Mouse (Mus musculus): ENCODE measurements around the gene Aoc3. TPM values are rescaled to one million over a fixed set of nuclear protein-coding genes. Genes with fewer than 3 reads are reported as not detected.
"Not testable (repeated sequence)": the region's sequence is repeated elsewhere in the genome, so short reads cannot be mapped to it uniquely, and the experiment has no call there.

Gene Aoc3
- polyA plus RNA-seq, 1 experiment from 2014 or later: 0.04 TPM

GRCm38 (mm10) chr11:101312150-101312549 lies 18.3 kb upstream of the Aoc3 start:
- no peak overlapping the region for H3K27ac ChIP-seq (replicated peaks)
- H3K4me3 ChIP-seq: no peak overlapping the region
- H3K9me3 ChIP-seq: no peaks in the 10 kb centered on the region
- DNase-seq (ENCODE audit: low spot score): no peak
- WGBS: 82% methylated on average over 3 of the region's 3 CpGs
- H3K4me1 ChIP-seq: peaks cover 9% of the 10 kb centered on the region
- no peaks in the 10 kb centered on the region for H3K27me3 ChIP-seq (replicated peaks; ENCODE audit: low read depth, poor library complexity, severe bottlenecking)
- no peaks in the 10 kb centered on the region for H3K36me3 ChIP-seq (replicated peaks)

DNA sequence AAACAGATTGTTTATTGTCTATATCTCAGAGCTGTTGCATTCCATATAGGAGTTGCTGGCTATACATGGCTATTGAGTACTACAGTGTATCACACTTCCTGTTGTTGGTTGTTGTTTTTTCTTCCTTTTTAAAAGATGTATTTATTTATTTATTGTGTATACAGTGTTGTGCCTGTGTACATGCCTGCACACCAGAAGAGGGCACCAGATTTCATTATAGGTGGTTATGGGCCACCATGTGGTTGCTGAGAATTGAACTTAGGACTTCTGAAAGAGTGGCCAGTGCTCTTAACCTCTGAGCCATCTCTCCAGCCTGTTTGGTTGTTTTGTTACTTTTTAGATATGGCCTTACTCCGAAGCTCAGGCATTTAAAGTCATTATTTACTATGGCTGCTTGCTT lies 15.8 kb upstream of the Aoc3 start:
- Histone ChIP-seq H3K9me3 (no peaks in the 10 kb centered on the region), H3K27ac (replicated peaks) (no peak overlapping the region), H3K36me3 (replicated peaks) (peaks cover 22% of the 10 kb centered on the region), H3K27me3 (replicated peaks; ENCODE audit: low read depth, poor library complexity, severe bottlenecking) (no peaks in the 10 kb centered on the region), H3K4me1 (peaks cover 17% of the 10 kb centered on the region), H3K4me3 (no peak overlapping the region)
- DNase-seq (ENCODE audit: low spot score): no peak
- 92% methylated on average over 1 of the region's 1 CpGs for WGBS

GRCm38 (mm10) chr11:101315082-101315650 lies 15.2 kb upstream of the Aoc3 start:
- H3K27me3 ChIP-seq (replicated peaks; ENCODE audit: low read depth, poor library complexity, severe bottlenecking): no peaks in the 10 kb centered on the region
- DNase-seq (ENCODE audit: low spot score): no peak
- WGBS: 86% methylated on average over 8 of the region's 8 CpGs
- peaks cover 17% of the 10 kb centered on the region for H3K4me1 ChIP-seq
- H3K9me3 ChIP-seq: no peaks in the 10 kb centered on the region
- H3K27ac ChIP-seq (replicated peaks): peak overlapping the region; percentile 92
- peak overlapping the region; percentile 99 for H3K4me3 ChIP-seq
- H3K36me3 ChIP-seq (replicated peaks): peaks cover 28% of the 10 kb centered on the region

GRCm38 (mm10) chr11:101315665-101316500 lies 14.5 kb upstream of the Aoc3 start, which contains the start of gene Psme3:
Gene Psme3 (plus strand): TSS chr11:101316213.
- Histone ChIP-seq H3K4me3 (peak within 1 kb of the TSS; percentile 99), H3K27me3 (replicated peaks; ENCODE audit: low read depth, poor library complexity, severe bottlenecking) (no peaks in the 10 kb centered on the region), H3K9me3 (no peaks in the 10 kb centered on the region), H3K27ac (replicated peaks) (peak within 1 kb of the TSS; percentile 92), H3K4me1 (peaks cover 17% of the 10 kb centered on the region), H3K36me3 (replicated peaks) (peaks cover 35% of the 10 kb centered on the region)
- DNase-seq (ENCODE audit: low spot score): peak; percentile 95
- under 1% methylated on average over 62 of the region's 62 CpGs for WGBS

DNA sequence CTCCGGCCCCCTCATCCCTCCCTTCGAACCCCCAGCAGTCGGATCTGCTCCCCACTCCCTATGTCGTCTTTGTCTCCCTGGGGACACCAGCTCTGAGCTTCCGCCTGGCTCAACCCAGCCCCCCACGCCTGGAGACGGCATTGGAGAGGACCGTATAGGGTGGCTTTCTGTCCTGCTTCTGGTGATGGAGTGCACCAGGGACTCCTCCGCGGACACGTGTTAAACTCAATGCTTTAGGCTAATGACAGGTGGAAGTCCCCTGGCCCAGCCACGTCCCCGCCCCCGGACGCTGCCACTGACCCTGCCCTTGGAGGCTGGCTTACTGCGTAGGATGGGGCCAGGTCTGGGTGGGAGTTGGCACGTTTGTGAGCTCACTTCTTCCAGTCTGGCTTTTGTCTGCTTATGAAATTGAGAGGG lies 13.9 kb upstream of the Aoc3 start:
- under 1% methylated on average over 17 of the region's 17 CpGs for WGBS
- peak; percentile 42 for DNase-seq (ENCODE audit: low spot score)
- peaks cover 17% of the 10 kb centered on the region for H3K4me1 ChIP-seq

GRCm38 (mm10) chr11:101323609-101324008 lies 6.8 kb upstream of the Aoc3 start:
- peak; percentile 76 for DNase-seq (ENCODE audit: low spot score)
- Histone ChIP-seq H3K27ac (replicated peaks) (no peak overlapping the region), H3K9me3 (no peaks in the 10 kb centered on the region), H3K4me1 (no peaks in the 10 kb centered on the region), H3K27me3 (replicated peaks; ENCODE audit: low read depth, poor library complexity, severe bottlenecking) (no peaks in the 10 kb centered on the region), H3K36me3 (replicated peaks) (peaks cover 86% of the 10 kb centered on the region), H3K4me3 (no peak overlapping the region)
- 23% methylated on average over 4 of the region's 4 CpGs for WGBS

More for the DNA sequence above, 13.9 kb upstream of the Aoc3 start:
- Histone ChIP-seq H3K27ac (replicated peaks) (peak overlapping the region; percentile 92), H3K9me3 (no peaks in the 10 kb centered on the region), H3K4me3 (peak overlapping the region; percentile 99), H3K36me3 (replicated peaks) (peaks cover 42% of the 10 kb centered on the region), H3K27me3 (replicated peaks; ENCODE audit: low read depth, poor library complexity, severe bottlenecking) (no peaks in the 10 kb centered on the region)

DNA sequence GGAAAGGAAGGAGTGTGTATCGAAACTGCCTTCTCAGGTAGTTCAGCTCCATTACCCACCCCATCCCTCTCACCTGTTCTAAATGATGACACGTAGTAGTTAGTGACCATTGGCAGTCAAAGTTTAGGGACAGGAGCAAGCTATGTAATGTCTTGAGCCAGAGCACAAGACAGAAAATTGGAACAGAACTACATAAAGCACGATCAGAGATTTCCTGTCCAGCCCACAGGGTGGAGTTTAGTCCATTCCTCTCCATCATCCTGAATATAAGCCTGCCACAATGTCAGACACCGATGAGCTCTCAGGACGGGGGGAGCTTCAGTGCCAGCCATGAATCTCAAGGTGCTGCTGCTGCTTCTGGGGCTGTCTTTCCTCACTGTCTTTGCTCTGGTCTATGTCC lies 5.6 kb upstream of the Aoc3 start, which contains the start of gene Aoc2:
Aoc2 (plus strand) TSS at position 301 of the 400 bp plus-strand sequence.
- Histone ChIP-seq H3K9me3 (no peaks in the 10 kb centered on the region), H3K36me3 (replicated peaks) (peaks cover 79% of the 10 kb centered on the region), H3K27me3 (replicated peaks; ENCODE audit: low read depth, poor library complexity, severe bottlenecking) (no peaks in the 10 kb centered on the region), H3K4me3 (no peak within 1 kb of the TSS), H3K4me1 (no peaks in the 10 kb centered on the region), H3K27ac (replicated peaks) (no peak within 1 kb of the TSS)
- 96% methylated on average over 5 of the region's 5 CpGs for WGBS
- no peak for DNase-seq (ENCODE audit: low spot score)

- not testable (repeated sequence) for H3K27ac ChIP-seq (replicated peaks); H3K4me1 ChIP-seq; H3K27me3 ChIP-seq (replicated peaks; ENCODE audit: low read depth, poor library complexity, severe bottlenecking); H3K9me3 ChIP-seq; H3K4me3 ChIP-seq; DNase-seq (ENCODE audit: low spot score)
- WGBS: 93% methylated on average over 11 of the region's 11 CpGs
- H3K36me3 ChIP-seq (replicated peaks): peaks cover 75% of the 10 kb centered on the region
Observed at GRCm38 (mm10) chr11:101325201-101325600, 5.2 kb upstream of the Aoc3 start.

- H3K4me3 ChIP-seq: no peak overlapping the region
- 87% methylated on average over 11 of the region's 11 CpGs for WGBS
- H3K27ac ChIP-seq (replicated peaks): no peak overlapping the region
- peaks cover 66% of the 10 kb centered on the region for H3K36me3 ChIP-seq (replicated peaks)
- no peak for DNase-seq (ENCODE audit: low spot score)
- 0 out of 2 replicates have a peak, but pooled peaks cover 6% of the 10 kb centered on the region for H3K4me1 ChIP-seq
- no peaks in the 10 kb centered on the region for H3K27me3 ChIP-seq (replicated peaks; ENCODE audit: low read depth, poor library complexity, severe bottlenecking)
- H3K9me3 ChIP-seq: no peaks in the 10 kb centered on the region
Observed at GRCm38 (mm10) chr11:101326147-101326546, 4.3 kb upstream of the Aoc3 start.

GRCm38 (mm10) chr11:101327311-101327710 lies 3.1 kb upstream of the Aoc3 start:
- Histone ChIP-seq H3K4me3 (no peak overlapping the region), H3K9me3 (no peaks in the 10 kb centered on the region), H3K4me1 (0 out of 2 replicates have a peak, but pooled peaks cover 6% of the 10 kb centered on the region), H3K27me3 (replicated peaks; ENCODE audit: low read depth, poor library complexity, severe bottlenecking) (no peaks in the 10 kb centered on the region), H3K36me3 (replicated peaks) (peaks cover 54% of the 10 kb centered on the region), H3K27ac (replicated peaks) (no peak overlapping the region)
- no peak for DNase-seq (ENCODE audit: low spot score)
- WGBS: 56% methylated on average over 3 of the region's 3 CpGs

GRCm38 (mm10) chr11:101328941-101329635 lies 1.3 kb upstream of the Aoc3 start:
- 85% methylated on average over 6 of the region's 6 CpGs for WGBS
- no peak for DNase-seq (ENCODE audit: low spot score)
- peaks cover 36% of the 10 kb centered on the region for H3K36me3 ChIP-seq (replicated peaks)

GRCm38 (mm10) chr11:101330961-101331360 lies 556 bp downstream of the Aoc3 start:
- DNase-seq (ENCODE audit: low spot score); H3K9me3 ChIP-seq; H3K27me3 ChIP-seq (replicated peaks; ENCODE audit: low read depth, poor library complexity, severe bottlenecking); H3K4me3 ChIP-seq; H3K27ac ChIP-seq (replicated peaks): not testable (repeated sequence)
- H3K36me3 ChIP-seq (replicated peaks): peaks cover 17% of the 10 kb centered on the region
- peaks cover 22% of the 10 kb centered on the region for H3K4me1 ChIP-seq
- WGBS: 83% methylated on average over 6 of the region's 6 CpGs

More at GRCm38 (mm10) chr11:101328941-101329635, 1.3 kb upstream of the Aoc3 start:
- 0 out of 2 replicates have a peak, but pooled peaks cover 3% of the 10 kb centered on the region for H3K27me3 ChIP-seq (replicated peaks; ENCODE audit: low read depth, poor library complexity, severe bottlenecking)
- H3K4me3 ChIP-seq: no peak overlapping the region
- no peaks in the 10 kb centered on the region for H3K9me3 ChIP-seq
- H3K27ac ChIP-seq (replicated peaks): no peak overlapping the region
- H3K4me1 ChIP-seq: peaks cover 14% of the 10 kb centered on the region
